Mouse (Mus musculus) forebrain, postnatal 0 days (tissue): ENCODE measurements around the gene Ldb2. TPM values are rescaled to one million over a fixed set of nuclear protein-coding genes. Genes with fewer than 3 reads are reported as not detected.
A peak's percentile ranks its signal among the peaks of the same experiment; 100 is the strongest.

ENCODE experiments used
- ATAC-seq: fragments of 200-750 bp; cut with Nextera tagmentation; 2 replicates; pipeline ENCODE4 v1.8.0; 2017; ENCODE audit warnings: mild to moderate bottlenecking, moderate library complexity
- DNase-seq: peaks from one replicate; pipeline ENCODE4 v3.0.0-alpha.2; 2015
- H3K27ac ChIP-seq: fragments of 300-500 bp; sonication (generic); 2 replicates; pipeline ENCODE4 v1.5.1; 2014; ENCODE audit warnings: low read depth, mild to moderate bottlenecking, antibody characterized with exemption, low read length, moderate library complexity, mixed read lengths
- H3K27me3 ChIP-seq: fragments of 300-500 bp; sonication (generic); 2 replicates; pipeline ENCODE4 v1.6.1; 2014; ENCODE audit warnings: mild to moderate bottlenecking, low read length, mixed read lengths; ENCODE audit not compliant: insufficient read depth
- H3K36me3 ChIP-seq: fragments of 300-500 bp; sonication (generic); 2 replicates; pipeline ENCODE4 v1.6.1; 2014; ENCODE audit warnings: mild to moderate bottlenecking, moderate library complexity; ENCODE audit not compliant: insufficient read depth
- H3K4me1 ChIP-seq: fragments of 300-500 bp; sonication (generic); 2 replicates; pipeline ENCODE4 v1.6.1; 2014; ENCODE audit warnings: antibody characterized with exemption; ENCODE audit not compliant: insufficient read depth
- H3K4me2 ChIP-seq: fragments of 300-500 bp; sonication (generic); 2 replicates; pipeline ENCODE4 v1.6.1; 2014; ENCODE audit warnings: low read depth, mild to moderate bottlenecking, moderate library complexity
- H3K4me3 ChIP-seq: fragments of 300-500 bp; sonication (generic); 2 replicates; pipeline ENCODE4 v1.5.1; 2014; ENCODE audit warnings: low read depth, low read length, mixed read lengths
- H3K9ac ChIP-seq: fragments of 300-500 bp; sonication (generic); 2 replicates; pipeline ENCODE4 v1.6.1; 2014; ENCODE audit warnings: mild to moderate bottlenecking
- H3K9me3 ChIP-seq: fragments of 300-500 bp; sonication (generic); 2 replicates; pipeline ENCODE4 v1.6.1; 2016; ENCODE audit warnings: low read length
- CTCF ChIP-seq: sonication (generic); IDR thresholded peaks from 2 replicates; pipeline ENCODE4 v1.5.1; 2016; ENCODE audit warnings: antibody characterized with exemption, control low read depth, low read depth
- WGBS: fragments of 180-500 bp; shearing (Covaris S2); extraction: QIAGEN DNeasy Blood & Tissue Kit; methylation state at CpG from one replicate; pipeline ENCODE4 v1.1.7; 2014; 5-methylcytosine and 5-hydroxymethylcytosine counted together
- polyA plus RNA-seq: library from polyadenylated mRNA; unstranded; fragments of >200 nt; fragmentation: Nextera tagmentation; extraction: Ambion mirVana; gene quantifications from 2 replicates; pipeline ENCODE4 v1.2.1, GENCODE M21; 2015
- total RNA-seq: library from RNA; depleted of rRNA; stranded (reverse); fragments of >200 nt; gene quantifications from 2 replicates; pipeline ENCODE4 v1.2.3, GENCODE M21; 2014; rRNA removed

Ldb2 gene
- 52.6 and 53.6 TPM in 2 replicates for total RNA-seq
- polyA plus RNA-seq = 100 and 116 TPM in 2 replicates

GRCm38 (mm10) chr5:44799053-44799860, at the start of gene Ldb2:
TSS of gene Ldb2 (minus strand) at chr5:44799680.
- no peaks in the 10 kb centered on the region for H3K9me3 ChIP-seq
- H3K27ac ChIP-seq = peak within 1 kb of the TSS; percentile 60
- TF ChIP-seq CTCF = no peak
- no peaks in the 10 kb centered on the region for H3K27me3 ChIP-seq
- 0 out of 2 replicates have a peak, but pooled peaks cover 3% of the 10 kb centered on the region for H3K4me1 ChIP-seq
- peak; percentile 81 for DNase-seq
- no peaks in the 10 kb centered on the region for H3K36me3 ChIP-seq
- 3% methylated on average over 19 of the region's 19 CpGs for WGBS
- peak within 1 kb of the TSS; percentile 62 for H3K9ac ChIP-seq
- peak within 1 kb of the TSS; percentile 50 for H3K4me3 ChIP-seq
- peak within 1 kb of the TSS; percentile 53 for H3K4me2 ChIP-seq
- peak; percentile 97 for ATAC-seq

DNA sequence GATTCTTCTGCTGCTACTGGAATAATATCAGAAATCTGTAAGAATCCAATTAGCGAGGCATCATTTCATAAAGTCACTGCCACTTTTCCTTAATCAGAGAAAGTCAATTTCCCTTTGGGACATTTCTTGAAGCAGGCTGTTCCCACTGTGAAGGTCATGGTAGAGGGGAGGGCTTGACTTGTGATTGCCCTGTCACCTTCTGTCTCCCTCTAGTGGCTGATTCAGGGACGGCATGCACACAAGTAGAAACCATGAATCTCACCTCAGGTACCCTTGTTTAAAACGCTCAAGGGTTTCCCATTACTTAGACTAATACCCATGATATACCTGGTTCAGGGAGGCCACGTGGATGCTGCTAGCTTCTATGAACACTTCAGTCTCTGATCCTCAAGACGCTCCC, 31.8 kb upstream of the Ldb2 start:
- ATAC-seq (no peak), DNase-seq (no peak)
- Histone ChIP-seq H3K4me1 (no peaks in the 10 kb centered on the region), H3K4me3 (no peak overlapping the region), H3K27me3 (no peaks in the 10 kb centered on the region), H3K27ac (no peak overlapping the region), H3K9ac (no peak overlapping the region), H3K4me2 (no peak overlapping the region), H3K9me3 (no peaks in the 10 kb centered on the region), H3K36me3 (no peaks in the 10 kb centered on the region)
- 65% methylated on average over 5 of the region's 5 CpGs for WGBS
- TF ChIP-seq CTCF = peak; percentile 59

DNA sequence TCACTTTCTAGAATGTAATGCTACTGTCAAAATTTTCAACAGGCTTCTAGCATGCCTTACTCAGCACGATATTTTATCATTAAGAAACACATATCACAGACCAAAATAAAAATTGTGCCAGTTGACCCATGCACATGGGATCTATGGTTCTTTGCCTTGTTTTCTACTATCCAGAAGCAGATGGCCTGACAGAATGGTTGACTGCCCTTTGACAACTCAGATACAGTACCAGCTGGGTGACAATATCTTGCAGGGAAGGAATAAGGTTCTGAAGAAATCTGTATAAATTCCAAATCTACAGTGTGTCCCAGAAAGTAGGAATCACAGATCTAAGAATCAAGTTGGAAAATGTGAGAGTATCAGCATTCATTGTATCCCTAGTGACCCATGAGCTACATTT, 16.0 kb upstream of the Ldb2 start:
- H3K4me1 ChIP-seq = no peaks in the 10 kb centered on the region
- DNase-seq (no peak), ATAC-seq (no peak)
- no peaks in the 10 kb centered on the region for H3K27me3 ChIP-seq
- 75% methylated on average over 1 of the region's 1 CpGs for WGBS
- H3K27ac ChIP-seq = no peak overlapping the region
- no peak overlapping the region for H3K9ac ChIP-seq
- no peak overlapping the region for H3K4me3 ChIP-seq
- H3K9me3 ChIP-seq = no peaks in the 10 kb centered on the region
- no peak for TF ChIP-seq CTCF
- no peaks in the 10 kb centered on the region for H3K36me3 ChIP-seq
- H3K4me2 ChIP-seq = no peak overlapping the region

DNA sequence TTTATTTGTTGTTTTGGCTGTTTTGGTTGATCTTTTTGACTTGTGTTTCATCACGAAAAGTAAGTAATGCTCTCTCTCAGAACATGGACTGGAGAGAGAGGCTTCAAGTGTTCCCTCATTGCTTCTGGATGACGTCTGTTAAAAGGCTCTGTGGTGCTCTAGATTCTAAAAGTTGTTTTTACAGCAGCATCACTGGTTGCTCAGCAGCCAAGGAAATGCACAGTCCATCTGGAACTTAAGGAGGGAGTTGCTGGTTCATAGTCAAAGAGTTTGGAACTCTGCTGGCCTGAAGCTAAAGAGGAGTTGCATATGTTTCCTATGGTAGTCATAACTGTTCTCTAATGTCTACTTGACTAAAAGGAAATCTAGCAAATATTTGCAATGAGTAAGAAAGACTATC, 6.5 kb upstream of the Ldb2 start:
- 78% methylated on average over 2 of the region's 2 CpGs for WGBS
- ATAC-seq (no peak), DNase-seq (no peak)
- TF ChIP-seq CTCF = no peak
- Histone ChIP-seq H3K9me3 (no peaks in the 10 kb centered on the region), H3K27me3 (no peaks in the 10 kb centered on the region), H3K9ac (no peak overlapping the region), H3K27ac (no peak overlapping the region), H3K4me3 (no peak overlapping the region), H3K4me1 (no peaks in the 10 kb centered on the region), H3K4me2 (no peak overlapping the region), H3K36me3 (no peaks in the 10 kb centered on the region)

GRCm38 (mm10) chr5:44801100-44801499, 1.6 kb upstream of the Ldb2 start:
- Histone ChIP-seq H3K27me3 (no peaks in the 10 kb centered on the region), H3K9me3 (no peaks in the 10 kb centered on the region), H3K27ac (no peak overlapping the region), H3K9ac (no peak overlapping the region), H3K4me3 (no peak overlapping the region), H3K36me3 (no peaks in the 10 kb centered on the region), H3K4me2 (no peak overlapping the region), H3K4me1 (0 out of 2 replicates have a peak, but pooled peaks cover 3% of the 10 kb centered on the region)
- WGBS = 21% methylated on average over 3 of the region's 3 CpGs
- TF ChIP-seq CTCF = no peak
- DNase-seq (no peak), ATAC-seq (no peak)

DNA sequence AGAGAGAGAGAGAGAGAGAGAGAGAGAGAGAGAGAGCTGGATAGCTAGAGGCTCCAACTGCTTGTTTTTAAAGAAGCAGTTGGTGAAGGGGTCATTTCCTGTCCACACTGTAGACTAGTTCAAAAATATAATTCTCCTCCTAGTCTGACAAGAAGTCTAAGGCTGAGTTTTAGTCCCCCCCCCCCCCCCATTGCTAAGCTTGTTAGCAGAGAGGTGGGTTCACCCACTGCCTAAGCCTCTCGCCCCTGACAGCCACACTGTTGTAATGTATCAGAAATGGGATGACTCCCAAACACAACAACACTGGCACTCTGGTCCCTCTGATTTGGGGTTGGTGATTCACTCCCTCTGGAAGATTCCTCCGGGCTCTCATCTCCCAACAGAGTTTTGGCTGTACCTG, 381 bp upstream of the Ldb2 start:
- ATAC-seq = peak; percentile 17

DNA sequence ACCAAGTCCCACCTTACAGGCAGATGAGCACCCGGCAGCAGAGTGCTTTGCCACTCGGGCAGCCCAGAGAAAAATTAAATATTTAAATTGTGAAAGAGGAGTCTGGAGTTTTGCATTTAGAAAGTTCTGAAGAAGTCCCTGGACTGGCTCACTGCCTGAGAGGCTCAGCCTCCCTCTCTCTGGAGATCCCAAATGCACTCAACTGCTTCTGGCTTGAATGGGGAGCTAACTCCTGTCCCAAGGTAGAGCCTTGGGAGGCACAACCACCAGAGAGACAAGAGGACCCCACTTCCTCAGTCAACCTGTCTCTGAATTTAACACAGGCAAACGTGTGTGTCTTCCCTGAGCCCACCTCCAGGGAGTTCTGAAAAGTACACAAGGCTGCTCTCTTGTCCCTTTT, 987 bp downstream of the Ldb2 start:
- peak; percentile 25 for DNase-seq
- 6% methylated on average over 3 of the region's 3 CpGs for WGBS
- peak overlapping the region; percentile 50 for H3K4me3 ChIP-seq
- peak overlapping the region; percentile 53 for H3K4me2 ChIP-seq
- TF ChIP-seq CTCF = no peak
- no peaks in the 10 kb centered on the region for H3K27me3 ChIP-seq
- no peak for ATAC-seq
- H3K9me3 ChIP-seq = no peaks in the 10 kb centered on the region
- 0 out of 2 replicates have a peak, but pooled peaks cover 3% of the 10 kb centered on the region for H3K4me1 ChIP-seq
- peak overlapping the region; percentile 62 for H3K9ac ChIP-seq
- H3K36me3 ChIP-seq = no peaks in the 10 kb centered on the region
- H3K27ac ChIP-seq = peak overlapping the region; percentile 60

More for the DNA sequence above, 381 bp upstream of the Ldb2 start:
- Histone ChIP-seq H3K27ac (0 out of 2 replicates have a peak overlapping the region, but pooled peaks have one; percentile 1), H3K4me1 (0 out of 2 replicates have a peak, but pooled peaks cover 3% of the 10 kb centered on the region), H3K36me3 (no peaks in the 10 kb centered on the region), H3K27me3 (no peaks in the 10 kb centered on the region), H3K4me2 (peak overlapping the region; percentile 53), H3K9ac (peak overlapping the region; percentile 62; the same call in 1 of the 2 replicates), H3K4me3 (peak overlapping the region; percentile 50), H3K9me3 (no peaks in the 10 kb centered on the region)
- no peak for TF ChIP-seq CTCF
- WGBS = 35% methylated on average over 2 of the region's 2 CpGs
- no peak for DNase-seq
